Mouse (Mus musculus) stomach, postnatal 0 days (tissue): ENCODE results near the gene Fam192a.

Experiments used
- CTCF ChIP-seq: IDR thresholded peaks from 2 replicates; pipeline ENCODE4 v1.5.1; 2016; ENCODE audit warnings: antibody characterized with exemption, low read depth, mild to moderate bottlenecking, moderate library complexity
- EP300 ChIP-seq: optimal IDR thresholded peaks from 2 replicates; pipeline ENCODE3; 2016; ENCODE audit warnings: antibody characterized with exemption

GRCm38 (mm10) chr8:94645202-94645601 is 43.4 kb upstream of the Fam192a start:
- TF ChIP-seq CTCF (no peak), EP300 (no peak)
